Mouse (Mus musculus): ENCODE data around the gene Gss.

Gene Gss

DNA sequence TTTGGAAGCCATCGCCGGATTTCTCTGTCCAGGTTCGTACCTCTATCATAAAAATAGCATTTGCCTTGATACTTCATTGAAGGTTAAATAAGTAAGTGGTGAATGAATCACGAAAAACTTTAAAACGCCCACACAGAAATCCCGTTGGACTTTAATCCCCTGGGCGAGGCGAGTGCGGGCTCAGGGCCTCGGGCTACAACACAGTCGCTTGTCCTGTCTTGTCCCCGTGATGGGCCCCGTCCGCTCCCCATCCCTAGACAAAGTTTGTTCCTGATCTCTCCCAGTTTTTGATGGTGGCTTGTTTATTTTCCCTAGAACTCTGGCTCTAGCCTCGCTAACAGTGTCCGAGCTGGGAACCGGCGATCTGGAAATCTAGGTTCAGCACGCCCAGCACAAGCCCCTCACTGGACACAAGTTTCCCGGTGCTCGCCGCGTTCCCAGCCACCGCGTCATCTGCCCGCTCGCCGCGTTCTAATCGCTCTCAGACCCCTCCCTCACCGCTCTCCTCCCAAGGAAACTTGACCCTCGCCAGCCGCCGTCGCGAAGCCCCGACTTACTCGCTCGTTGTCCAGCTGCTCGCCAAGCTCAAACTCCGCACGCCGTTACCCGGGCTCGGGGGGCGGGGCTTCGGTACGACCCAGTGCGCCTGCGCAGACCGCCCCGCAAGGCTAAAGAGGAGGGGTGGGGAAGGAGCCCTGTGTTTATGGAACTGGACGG lies at the start of gene Gss:
Gss (minus strand) TSS at position 674 of the 717 bp plus-strand sequence.
- Histone ChIP-seq H3K4me3 (replicated peaks; ENCODE audit: low read length) (peak within 1 kb of the TSS; percentile 86), H3K27me3 (ENCODE audit: insufficient read depth, low read length) (no peaks in the 10 kb centered on the region), H3K4me1 (replicated peaks; ENCODE audit: low read depth, low read length) (peaks cover 63% of the 10 kb centered on the region), H3K9me3 (ENCODE audit: low read length) (no peaks in the 10 kb centered on the region), H3K36me3 (ENCODE audit: insufficient read depth, low read length) (0 out of 2 replicates have a peak, but pooled peaks cover 7% of the 10 kb centered on the region)
- TF ChIP-seq NANOG (IDR thresholded peaks at IDR 0.05; ENCODE audit: borderline replicate concordance, low read length): no peak
- TF ChIP-seq POU5F1 (IDR thresholded peaks at IDR 0.05; ENCODE audit: borderline replicate concordance, low read length): no peak
- TF ChIP-seq CTCF (conservative IDR thresholded peaks at IDR 0.05; ENCODE audit: low read length): no peak

DNA sequence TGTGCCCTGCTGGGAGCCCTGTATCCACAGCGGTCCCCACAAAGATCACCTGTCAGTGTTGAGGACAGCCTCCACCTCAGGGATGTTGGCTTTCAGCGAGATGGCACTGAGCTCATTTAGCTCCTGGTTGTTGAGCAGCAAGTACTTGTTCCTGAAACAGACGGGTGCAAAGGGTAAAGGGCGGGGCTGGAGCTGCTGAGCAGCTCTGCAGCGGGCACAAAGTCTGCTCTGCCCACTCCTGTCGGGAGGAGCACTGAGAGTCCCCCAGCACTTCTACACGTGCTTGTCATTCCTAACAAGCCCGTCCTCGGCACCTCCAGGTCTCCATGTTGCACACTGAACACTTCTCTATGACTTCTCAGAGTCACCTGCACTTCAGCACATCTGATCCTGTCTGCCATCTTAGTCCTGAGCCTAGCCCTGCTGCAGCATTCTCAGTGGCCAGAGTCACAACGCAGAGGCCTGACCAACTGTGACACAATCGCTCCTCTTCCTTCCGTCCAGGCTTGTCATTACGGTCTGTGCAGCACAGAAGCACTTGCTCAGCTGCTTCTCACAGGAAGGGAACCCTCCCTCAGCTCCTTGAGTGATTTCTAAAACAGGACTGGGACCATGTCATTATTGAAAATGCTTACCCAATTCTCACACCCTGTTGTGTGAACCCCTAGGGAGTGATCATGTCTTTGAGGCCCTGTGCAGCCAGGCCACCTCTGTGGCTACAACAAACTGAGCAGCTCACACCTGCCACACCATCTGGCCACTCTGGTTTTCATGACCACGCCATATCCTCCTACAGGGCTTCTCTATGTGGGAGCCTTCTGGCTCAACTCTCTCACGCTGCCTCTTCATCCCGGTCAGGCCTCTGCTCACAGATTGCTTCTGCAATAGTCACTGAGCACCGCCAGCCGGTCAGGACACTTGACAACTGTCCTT lies 49.2 kb upstream of the Gss start:
- Histone ChIP-seq H3K36me3 (ENCODE audit: insufficient read depth, low read length) (peaks cover 75% of the 10 kb centered on the region), H3K9me3 (ENCODE audit: low read length) (no peaks in the 10 kb centered on the region), H3K27me3 (ENCODE audit: insufficient read depth, low read length) (no peaks in the 10 kb centered on the region), H3K4me1 (replicated peaks; ENCODE audit: low read depth, low read length) (peaks cover 22% of the 10 kb centered on the region), H3K4me3 (replicated peaks; ENCODE audit: low read length) (no peak overlapping the region)
- TF ChIP-seq CTCF (conservative IDR thresholded peaks at IDR 0.05; ENCODE audit: low read length): no peak
- TF ChIP-seq NANOG (IDR thresholded peaks at IDR 0.05; ENCODE audit: borderline replicate concordance, low read length): no peak
- TF ChIP-seq POU5F1 (IDR thresholded peaks at IDR 0.05; ENCODE audit: borderline replicate concordance, low read length): no peak

DNA sequence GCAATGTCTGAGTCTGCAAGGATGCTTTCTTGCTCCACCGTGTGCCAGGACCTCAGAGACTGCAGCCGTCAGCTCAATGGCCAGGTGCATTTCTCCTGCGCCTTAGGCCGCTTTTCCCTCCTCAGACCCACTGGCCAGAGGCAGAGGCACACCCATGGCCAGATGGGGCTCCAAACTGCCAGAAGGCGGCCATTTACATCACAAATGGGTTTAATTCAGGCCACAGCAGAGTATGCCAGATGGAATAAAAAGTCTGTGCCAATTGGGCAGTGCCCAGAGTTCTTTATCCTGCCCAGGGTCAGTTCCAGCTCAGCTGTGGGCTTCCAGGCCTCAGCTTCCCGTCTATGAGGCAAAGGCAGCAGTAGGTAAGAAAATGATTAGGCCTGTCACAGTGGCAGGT lies 48.0 kb upstream of the Gss start:
- peaks cover 28% of the 10 kb centered on the region for H3K4me1 ChIP-seq (replicated peaks; ENCODE audit: low read depth, low read length)
- H3K4me3 ChIP-seq (replicated peaks; ENCODE audit: low read length): no peak overlapping the region
- peaks cover 83% of the 10 kb centered on the region for H3K36me3 ChIP-seq (ENCODE audit: insufficient read depth, low read length)
- H3K9me3 ChIP-seq (ENCODE audit: low read length): no peaks in the 10 kb centered on the region
- no peaks in the 10 kb centered on the region for H3K27me3 ChIP-seq (ENCODE audit: insufficient read depth, low read length)
- no peak for TF ChIP-seq NANOG (IDR thresholded peaks at IDR 0.05; ENCODE audit: borderline replicate concordance, low read length)
- no peak for TF ChIP-seq CTCF (conservative IDR thresholded peaks at IDR 0.05; ENCODE audit: low read length)
- TF ChIP-seq POU5F1 (IDR thresholded peaks at IDR 0.05; ENCODE audit: borderline replicate concordance, low read length): no peak

- H3K9me3 ChIP-seq (ENCODE audit: low read length): no peaks in the 10 kb centered on the region
- H3K36me3 ChIP-seq (ENCODE audit: insufficient read depth, low read length): peaks cover 81% of the 10 kb centered on the region
- TF ChIP-seq CTCF (conservative IDR thresholded peaks at IDR 0.05; ENCODE audit: low read length): no peak
- no peak for TF ChIP-seq NANOG (IDR thresholded peaks at IDR 0.05; ENCODE audit: borderline replicate concordance, low read length)
- TF ChIP-seq POU5F1 (IDR thresholded peaks at IDR 0.05; ENCODE audit: borderline replicate concordance, low read length): no peak
- H3K27me3 ChIP-seq (ENCODE audit: insufficient read depth, low read length): peaks cover 22% of the 10 kb centered on the region
- H3K4me1 ChIP-seq (replicated peaks; ENCODE audit: low read depth, low read length): peaks cover 45% of the 10 kb centered on the region
- no peak overlapping the region for H3K4me3 ChIP-seq (replicated peaks; ENCODE audit: low read length)
Measured at GRCm38 (mm10) chr2:155637411-155637810, 44.8 kb upstream of the Gss start.

- Histone ChIP-seq H3K9me3 (ENCODE audit: low read length) (no peaks in the 10 kb centered on the region), H3K36me3 (ENCODE audit: insufficient read depth, low read length) (peaks cover 76% of the 10 kb centered on the region), H3K4me1 (replicated peaks; ENCODE audit: low read depth, low read length) (peaks cover 49% of the 10 kb centered on the region), H3K27me3 (ENCODE audit: insufficient read depth, low read length) (peaks cover 27% of the 10 kb centered on the region), H3K4me3 (replicated peaks; ENCODE audit: low read length) (no peak overlapping the region)
- TF ChIP-seq NANOG (IDR thresholded peaks at IDR 0.05; ENCODE audit: borderline replicate concordance, low read length): no peak
- no peak for TF ChIP-seq POU5F1 (IDR thresholded peaks at IDR 0.05; ENCODE audit: borderline replicate concordance, low read length)
Measured at GRCm38 (mm10) chr2:155636881-155637280, 44.3 kb upstream of the Gss start.

- no peak for TF ChIP-seq CTCF (conservative IDR thresholded peaks at IDR 0.05; ENCODE audit: low read length)
- no peak for TF ChIP-seq NANOG (IDR thresholded peaks at IDR 0.05; ENCODE audit: borderline replicate concordance, low read length)
- no peak for TF ChIP-seq POU5F1 (IDR thresholded peaks at IDR 0.05; ENCODE audit: borderline replicate concordance, low read length)
Measured at GRCm38 (mm10) chr2:155635961-155636360, 43.4 kb upstream of the Gss start.

GRCm38 (mm10) chr2:155634562-155634961 lies 42.0 kb upstream of the Gss start:
- Histone ChIP-seq H3K4me3 (replicated peaks; ENCODE audit: low read length) (no peak overlapping the region), H3K4me1 (replicated peaks; ENCODE audit: low read depth, low read length) (peaks cover 53% of the 10 kb centered on the region), H3K27me3 (ENCODE audit: insufficient read depth, low read length) (peaks cover 50% of the 10 kb centered on the region), H3K9me3 (ENCODE audit: low read length) (no peaks in the 10 kb centered on the region), H3K36me3 (ENCODE audit: insufficient read depth, low read length) (peaks cover 55% of the 10 kb centered on the region)
- TF ChIP-seq POU5F1 (IDR thresholded peaks at IDR 0.05; ENCODE audit: borderline replicate concordance, low read length): no peak
- TF ChIP-seq NANOG (IDR thresholded peaks at IDR 0.05; ENCODE audit: borderline replicate concordance, low read length): no peak
- TF ChIP-seq CTCF (conservative IDR thresholded peaks at IDR 0.05; ENCODE audit: low read length): no peak

More at GRCm38 (mm10) chr2:155635961-155636360, 43.4 kb upstream of the Gss start:
- H3K36me3 ChIP-seq (ENCODE audit: insufficient read depth, low read length): peaks cover 67% of the 10 kb centered on the region
- H3K4me3 ChIP-seq (replicated peaks; ENCODE audit: low read length): no peak overlapping the region
- no peaks in the 10 kb centered on the region for H3K9me3 ChIP-seq (ENCODE audit: low read length)
- peaks cover 49% of the 10 kb centered on the region for H3K4me1 ChIP-seq (replicated peaks; ENCODE audit: low read depth, low read length)
- H3K27me3 ChIP-seq (ENCODE audit: insufficient read depth, low read length): peaks cover 36% of the 10 kb centered on the region

DNA sequence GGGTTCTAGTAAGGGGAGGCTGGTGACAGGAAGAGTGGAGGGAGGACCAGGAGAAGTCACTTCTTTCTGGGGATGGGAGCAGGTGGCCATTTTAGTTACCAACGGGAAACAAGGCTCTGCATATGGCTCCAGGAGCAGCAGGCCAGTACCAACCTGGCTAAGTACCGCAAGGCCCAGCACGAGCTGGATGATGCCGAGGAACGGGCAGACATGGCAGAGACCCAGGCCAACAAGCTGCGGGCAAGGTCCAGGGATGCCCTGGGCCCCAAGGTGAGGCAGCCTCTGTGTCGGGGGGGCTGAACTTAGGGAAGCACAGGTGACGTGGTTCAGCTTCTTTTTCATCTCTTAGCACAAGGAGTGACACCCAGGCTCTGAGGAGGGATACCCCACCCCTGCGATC lies 41.1 kb upstream of the Gss start:
- TF ChIP-seq CTCF (conservative IDR thresholded peaks at IDR 0.05; ENCODE audit: low read length) (no peak), NANOG (IDR thresholded peaks at IDR 0.05; ENCODE audit: borderline replicate concordance, low read length) (no peak), POU5F1 (IDR thresholded peaks at IDR 0.05; ENCODE audit: borderline replicate concordance, low read length) (no peak)
- Histone ChIP-seq H3K4me1 (replicated peaks; ENCODE audit: low read depth, low read length) (peaks cover 54% of the 10 kb centered on the region), H3K27me3 (ENCODE audit: insufficient read depth, low read length) (peaks cover 58% of the 10 kb centered on the region), H3K36me3 (ENCODE audit: insufficient read depth, low read length) (peaks cover 48% of the 10 kb centered on the region), H3K4me3 (replicated peaks; ENCODE audit: low read length) (peak overlapping the region; percentile 68), H3K9me3 (ENCODE audit: low read length) (no peaks in the 10 kb centered on the region)

All from E14TG2a.4 (cell line).